Mouse (Mus musculus): ENCODE data around the gene Defb43. TPM values are rescaled to one million over a fixed set of nuclear protein-coding genes. Genes with fewer than 3 reads are reported as not detected.

The Defb43 gene
- polyA plus RNA-seq, 1 experiment from 2014 or later, result not detected

- 64% methylated on average over 7 of the region's 7 CpGs for WGBS
- Histone ChIP-seq H3K27ac (replicated peaks; ENCODE audit: low read depth, low read length) (no peak overlapping the region), H3K4me1 (ENCODE audit: control insufficient read depth, insufficient read depth, low read length) (0 out of 2 replicates have a peak, but pooled peaks cover 2% of the 10 kb centered on the region), H3K9ac (ENCODE audit: low read depth, low read length) (no peak overlapping the region), H3K27me3 (replicated peaks; ENCODE audit: control insufficient read depth, insufficient read depth, low read length) (no peaks in the 10 kb centered on the region), H3K9me3 (ENCODE audit: control insufficient read depth, low read length) (no peaks in the 10 kb centered on the region), H3K4me2 (ENCODE audit: low read depth, low read length) (no peak overlapping the region), H3K36me3 (ENCODE audit: control insufficient read depth, insufficient read depth, low read length) (no peaks in the 10 kb centered on the region), H3K4me3 (ENCODE audit: low read depth, low read length) (no peak overlapping the region)
- ATAC-seq (ENCODE audit: low read depth), result no peak
- DNase-seq (ENCODE audit: low spot score), result no peak
These were observed 19.6 kb upstream of the Defb43 start for GRCm38 (mm10) chr14:62991849-62992510.

- Histone ChIP-seq H3K4me3 (ENCODE audit: low read depth, low read length) (no peak within 1 kb of the TSS), H3K4me1 (ENCODE audit: control insufficient read depth, insufficient read depth, low read length) (0 out of 2 replicates have a peak, but pooled peaks cover 2% of the 10 kb centered on the region), H3K9ac (ENCODE audit: low read depth, low read length) (no peak within 1 kb of the TSS), H3K4me2 (ENCODE audit: low read depth, low read length) (no peak within 1 kb of the TSS), H3K36me3 (ENCODE audit: control insufficient read depth, insufficient read depth, low read length) (no peaks in the 10 kb centered on the region), H3K27me3 (replicated peaks; ENCODE audit: control insufficient read depth, insufficient read depth, low read length) (no peaks in the 10 kb centered on the region), H3K9me3 (ENCODE audit: control insufficient read depth, low read length) (no peaks in the 10 kb centered on the region), H3K27ac (replicated peaks; ENCODE audit: low read depth, low read length) (no peak within 1 kb of the TSS)
- ATAC-seq (ENCODE audit: low read depth) (no peak), DNase-seq (ENCODE audit: low spot score) (no peak)
- WGBS, result 75% methylated on average over 8 of the region's 8 CpGs
These were observed 13.8 kb upstream of the Defb43 start, which contains the start of gene Defb47 for GRCm38 (mm10) chr14:62997777-62998176. Gene Defb47 (plus strand): TSS chr14:62998077.

GRCm38 (mm10) chr14:62998977-62999376 is 12.6 kb upstream of the Defb43 start:
- H3K4me1 ChIP-seq (ENCODE audit: control insufficient read depth, insufficient read depth, low read length), result no peaks in the 10 kb centered on the region
- H3K36me3 ChIP-seq (ENCODE audit: control insufficient read depth, insufficient read depth, low read length), result no peaks in the 10 kb centered on the region
- no peak overlapping the region for H3K9ac ChIP-seq (ENCODE audit: low read depth, low read length)
- H3K9me3 ChIP-seq (ENCODE audit: control insufficient read depth, low read length), result no peaks in the 10 kb centered on the region
- DNase-seq (ENCODE audit: low spot score) (no peak), ATAC-seq (ENCODE audit: low read depth) (no peak)
- no peak overlapping the region for H3K4me2 ChIP-seq (ENCODE audit: low read depth, low read length)
- 84% methylated on average over 4 of the region's 4 CpGs for WGBS
- H3K4me3 ChIP-seq (ENCODE audit: low read depth, low read length), result no peak overlapping the region
- no peak overlapping the region for H3K27ac ChIP-seq (replicated peaks; ENCODE audit: low read depth, low read length)
- H3K27me3 ChIP-seq (replicated peaks; ENCODE audit: control insufficient read depth, insufficient read depth, low read length), result no peaks in the 10 kb centered on the region

- ATAC-seq (ENCODE audit: low read depth), result no peak
- WGBS, result 45% methylated on average over 2 of the region's 2 CpGs
- H3K27me3 ChIP-seq (replicated peaks; ENCODE audit: control insufficient read depth, insufficient read depth, low read length), result no peaks in the 10 kb centered on the region
These were observed 9.0 kb upstream of the Defb43 start for GRCm38 (mm10) chr14:63002588-63002987.

GRCm38 (mm10) chr14:63013082-63013481 is 1.5 kb downstream of the Defb43 start:
- no peak for ATAC-seq (ENCODE audit: low read depth)
- WGBS, result 80% methylated on average over 4 of the region's 4 CpGs

More at GRCm38 (mm10) chr14:63002588-63002987, 9.0 kb upstream of the Defb43 start:
- no peaks in the 10 kb centered on the region for H3K9me3 ChIP-seq (ENCODE audit: control insufficient read depth, low read length)
- H3K4me3 ChIP-seq (ENCODE audit: low read depth, low read length), result no peak overlapping the region
- peak; percentile 10 for DNase-seq (ENCODE audit: low spot score)
- H3K4me1 ChIP-seq (ENCODE audit: control insufficient read depth, insufficient read depth, low read length), result no peaks in the 10 kb centered on the region
- no peaks in the 10 kb centered on the region for H3K36me3 ChIP-seq (ENCODE audit: control insufficient read depth, insufficient read depth, low read length)
- no peak overlapping the region for H3K9ac ChIP-seq (ENCODE audit: low read depth, low read length)
- no peak overlapping the region for H3K27ac ChIP-seq (replicated peaks; ENCODE audit: low read depth, low read length)
- no peak overlapping the region for H3K4me2 ChIP-seq (ENCODE audit: low read depth, low read length)

GRCm38 (mm10) chr14:63014667-63015066 is 3.1 kb downstream of the Defb43 start:
- no peak for ATAC-seq (ENCODE audit: low read depth)
- no peak overlapping the region for H3K9ac ChIP-seq (ENCODE audit: low read depth, low read length)
- WGBS, result 90% methylated on average over 4 of the region's 4 CpGs

More at GRCm38 (mm10) chr14:63013082-63013481, 1.5 kb downstream of the Defb43 start:
- H3K4me1 ChIP-seq (ENCODE audit: control insufficient read depth, insufficient read depth, low read length), result no peaks in the 10 kb centered on the region
- DNase-seq (ENCODE audit: low spot score), result no peak
- H3K4me3 ChIP-seq (ENCODE audit: low read depth, low read length), result no peak overlapping the region
- peaks cover 5% of the 10 kb centered on the region; the same call in 1 of the 2 replicates for H3K9me3 ChIP-seq (ENCODE audit: control insufficient read depth, low read length)
- no peaks in the 10 kb centered on the region for H3K36me3 ChIP-seq (ENCODE audit: control insufficient read depth, insufficient read depth, low read length)
- H3K4me2 ChIP-seq (ENCODE audit: low read depth, low read length), result no peak overlapping the region
- no peaks in the 10 kb centered on the region for H3K27me3 ChIP-seq (replicated peaks; ENCODE audit: control insufficient read depth, insufficient read depth, low read length)
- no peak overlapping the region for H3K27ac ChIP-seq (replicated peaks; ENCODE audit: low read depth, low read length)
- H3K9ac ChIP-seq (ENCODE audit: low read depth, low read length), result no peak overlapping the region

GRCm38 (mm10) chr14:63020524-63021156 is 9.1 kb downstream of the Defb43 start:
- Histone ChIP-seq H3K4me3 (ENCODE audit: low read depth, low read length) (no peak overlapping the region), H3K4me1 (ENCODE audit: control insufficient read depth, insufficient read depth, low read length) (no peaks in the 10 kb centered on the region), H3K36me3 (ENCODE audit: control insufficient read depth, insufficient read depth, low read length) (no peaks in the 10 kb centered on the region), H3K9me3 (ENCODE audit: control insufficient read depth, low read length) (no peaks in the 10 kb centered on the region), H3K4me2 (ENCODE audit: low read depth, low read length) (no peak overlapping the region), H3K27me3 (replicated peaks; ENCODE audit: control insufficient read depth, insufficient read depth, low read length) (no peaks in the 10 kb centered on the region), H3K9ac (ENCODE audit: low read depth, low read length) (no peak overlapping the region), H3K27ac (replicated peaks; ENCODE audit: low read depth, low read length) (no peak overlapping the region)
- DNase-seq (ENCODE audit: low spot score) (no peak), ATAC-seq (ENCODE audit: low read depth) (no peak)
- 55% methylated on average over 6 of the region's 6 CpGs for WGBS

More at GRCm38 (mm10) chr14:63014667-63015066, 3.1 kb downstream of the Defb43 start:
- H3K4me3 ChIP-seq (ENCODE audit: low read depth, low read length), result no peak overlapping the region
- H3K4me1 ChIP-seq (ENCODE audit: control insufficient read depth, insufficient read depth, low read length), result no peaks in the 10 kb centered on the region
- H3K36me3 ChIP-seq (ENCODE audit: control insufficient read depth, insufficient read depth, low read length), result no peaks in the 10 kb centered on the region
- H3K27ac ChIP-seq (replicated peaks; ENCODE audit: low read depth, low read length), result no peak overlapping the region
- no peak for DNase-seq (ENCODE audit: low spot score)
- H3K4me2 ChIP-seq (ENCODE audit: low read depth, low read length), result no peak overlapping the region
- H3K9me3 ChIP-seq (ENCODE audit: control insufficient read depth, low read length), result peaks cover 5% of the 10 kb centered on the region; the same call in 1 of the 2 replicates
- H3K27me3 ChIP-seq (replicated peaks; ENCODE audit: control insufficient read depth, insufficient read depth, low read length), result no peaks in the 10 kb centered on the region

- no peak within 1 kb of the TSS for H3K4me2 ChIP-seq (ENCODE audit: low read depth, low read length)
- ATAC-seq (ENCODE audit: low read depth), result no peak
- no peaks in the 10 kb centered on the region for H3K4me1 ChIP-seq (ENCODE audit: control insufficient read depth, insufficient read depth, low read length)
- no peak within 1 kb of the TSS for H3K4me3 ChIP-seq (ENCODE audit: low read depth, low read length)
- no peaks in the 10 kb centered on the region for H3K27me3 ChIP-seq (replicated peaks; ENCODE audit: control insufficient read depth, insufficient read depth, low read length)
- no peaks in the 10 kb centered on the region for H3K36me3 ChIP-seq (ENCODE audit: control insufficient read depth, insufficient read depth, low read length)
- DNase-seq (ENCODE audit: low spot score), result no peak
- 59% methylated on average over 3 of the region's 3 CpGs for WGBS
- H3K27ac ChIP-seq (replicated peaks; ENCODE audit: low read depth, low read length), result no peak within 1 kb of the TSS
- no peak within 1 kb of the TSS for H3K9ac ChIP-seq (ENCODE audit: low read depth, low read length)
- no peaks in the 10 kb centered on the region for H3K9me3 ChIP-seq (ENCODE audit: control insufficient read depth, low read length)
These were observed 35.1 kb downstream of the Defb43 start, which contains the start of gene Defb42 for GRCm38 (mm10) chr14:63046691-63047090. Gene Defb42 (plus strand): TSS chr14:63046991.
